Mouse (Mus musculus) liver, embryonic 14.5 days (tissue): Measurements from ENCODE around the gene Slc36a4. TPM values are rescaled to one million over a fixed set of nuclear protein-coding genes. Genes with fewer than 3 reads are reported as not detected.
A peak's percentile ranks its signal among the peaks of the same experiment; 100 is the strongest.

ENCODE experiments used
- ATAC-seq: fragments of 200-750 bp; cut with Nextera tagmentation; 2 replicates; pipeline ENCODE4 v1.8.0; 2017; ENCODE audit warnings: moderate number of reproducible peaks, mild to moderate bottlenecking, moderate library complexity; ENCODE audit not compliant: insufficient read depth
- DNase-seq, 3 experiments: peaks; one replicate each; pipeline ENCODE4 v3.0.0-alpha.2; 2012 to 2013; ENCODE audit warnings: low read depth in 3 of 3, low spot score in 3 of 3
- H3K27ac ChIP-seq: fragments of 300-500 bp; sonication (generic); 2 replicates; pipeline ENCODE4 v1.5.1; 2014; ENCODE audit warnings: moderate library complexity, mild to moderate bottlenecking, control low read depth, inconsistent platforms
- H3K27me3 ChIP-seq: fragments of 300-500 bp; sonication (generic); 2 replicates; pipeline ENCODE4 v1.6.1; 2014; ENCODE audit warnings: mild to moderate bottlenecking, low read length, moderate library complexity; ENCODE audit not compliant: control insufficient read depth, insufficient read depth
- H3K36me3 ChIP-seq: fragments of 300-500 bp; sonication (generic); replicated peaks from 2 replicates; pipeline ENCODE4 v1.6.1; 2014; ENCODE audit warnings: low read depth; ENCODE audit not compliant: control insufficient read depth, insufficient read depth
- H3K4me1 ChIP-seq, 2 experiments: fragments of 200-500 bp in 1 of 2; fragments of 300-500 bp in 1 of 2; sonication (generic) in 1 of 2; replicated peaks; 2 replicates each; pipeline ENCODE4 v1.6.1; 2012 to 2014; ENCODE audit warnings: antibody characterized with exemption in 1 of 2, inconsistent platforms in 1 of 2, low read length in 1 of 2; ENCODE audit not compliant: control insufficient read depth in 2 of 2, insufficient read depth in 2 of 2
- H3K4me2 ChIP-seq: fragments of 300-500 bp; sonication (generic); 2 replicates; pipeline ENCODE4 v1.6.1; 2014; ENCODE audit warnings: low read depth, mild to moderate bottlenecking, control low read depth, moderate library complexity
- H3K4me3 ChIP-seq, 2 experiments: fragments of 200-500 bp in 1 of 2; fragments of 300-500 bp in 1 of 2; sonication (generic) in 1 of 2; 2 replicates each; pipeline ENCODE4 v1.5.1; 2012 to 2014; ENCODE audit warnings: low read depth in 2 of 2, low read length in 2 of 2, mild to moderate bottlenecking in 2 of 2, control low read depth in 1 of 2, inconsistent platforms in 1 of 2, moderate library complexity in 1 of 2; ENCODE audit not compliant: insufficient read depth in 1 of 2
- H3K9ac ChIP-seq: fragments of 300-500 bp; sonication (generic); replicated peaks from 2 replicates; pipeline ENCODE4 v1.6.1; 2014; ENCODE audit warnings: mild to moderate bottlenecking, control low read depth, moderate library complexity
- H3K9me3 ChIP-seq: fragments of 300-500 bp; sonication (generic); 2 replicates; pipeline ENCODE4 v1.6.1; 2016; ENCODE audit warnings: low read length, mixed read lengths; ENCODE audit not compliant: control insufficient read depth
- CTCF ChIP-seq: IDR thresholded peaks from 2 replicates; pipeline ENCODE4 v1.5.1; 2016; ENCODE audit warnings: antibody characterized with exemption, low read depth, control low read depth
- EP300 ChIP-seq: IDR thresholded peaks from 2 replicates; pipeline ENCODE4 v1.6.1; 2016; ENCODE audit warnings: antibody characterized with exemption, low read depth
- WGBS: fragments of 180-500 bp; shearing (Covaris S2); extraction: QIAGEN DNeasy Blood & Tissue Kit; methylation state at CpG from one replicate; pipeline ENCODE4 v1.1.7; 2014; ENCODE audit not compliant: insufficient replicate concordance; 5-methylcytosine and 5-hydroxymethylcytosine counted together
- polyA plus RNA-seq, 2 experiments: library from polyadenylated mRNA; depleted of rRNA in 1 of 2; stranded (reverse) in 1 of 2; unstranded in 1 of 2; fragments of >200 nt; fragmentation: Nextera tagmentation in 1 of 2; extraction: Ambion mirVana in 1 of 2; gene quantifications; 2 replicates each; pipeline versions ENCODE4 v1.2.1 to v1.2.3; 2012 to 2014

The Slc36a4 gene
- polyA plus RNA-seq (2012; rRNA removed) (0.61 and 0.66 TPM in 2 replicates), polyA plus RNA-seq (2014; fragmentation: Nextera tagmentation; extraction: Ambion mirVana) (1.6 and 1.8 TPM in 2 replicates)

DNA sequence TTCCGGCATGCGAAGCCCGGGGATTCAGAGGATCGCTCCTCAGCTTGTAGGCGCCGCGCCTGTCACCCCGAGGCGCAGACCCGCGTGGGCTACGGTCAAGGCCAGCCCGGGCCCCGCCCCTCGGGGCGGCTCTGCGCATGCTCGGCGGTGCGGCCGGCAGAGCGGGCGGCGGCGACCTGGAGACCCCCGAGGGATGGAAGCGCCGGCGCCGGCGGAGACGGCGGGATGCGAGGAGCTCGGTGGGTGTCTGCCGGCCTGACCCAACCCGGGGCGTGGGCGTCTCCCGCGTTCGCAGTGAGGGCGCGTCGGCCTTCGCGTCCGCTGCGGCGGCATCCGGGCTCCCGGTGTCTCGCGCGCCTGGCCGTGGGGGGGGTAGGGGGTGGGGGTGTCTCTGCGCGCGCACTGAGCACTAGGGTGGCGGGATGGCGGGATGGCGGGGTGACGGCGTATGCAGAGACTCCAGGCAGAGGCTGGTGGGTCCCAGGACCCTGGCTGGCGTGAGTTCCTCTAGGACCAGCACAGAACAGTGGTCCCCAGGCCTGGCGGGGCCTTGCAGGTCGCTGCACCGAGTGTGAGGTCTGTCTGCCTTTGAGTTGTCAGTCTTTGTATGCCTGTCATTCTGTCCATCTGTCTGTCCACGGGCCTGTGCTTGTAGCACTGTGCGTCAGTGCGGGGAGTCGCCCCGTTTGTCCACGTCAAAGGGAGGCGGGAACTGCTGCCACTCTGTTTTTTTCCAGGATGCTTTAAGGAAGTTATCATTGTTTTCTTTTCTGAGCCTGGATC is at the start of gene Slc36a4:
TSS of gene Slc36a4 (plus strand) at position 140 of the 783 bp plus-strand sequence.
- Histone ChIP-seq H3K36me3 (no peaks in the 10 kb centered on the region), H3K4me2 (peak within 1 kb of the TSS; percentile 66), H3K4me1 (peaks cover 0 to 4% of the 10 kb centered on the region in 2 experiments; a peak in 2 of 4 replicates), H3K27me3 (no peaks in the 10 kb centered on the region; the same call in 1 of the 2 replicates), H3K9ac (peak within 1 kb of the TSS; percentile 40; the same call in 1 of the 2 replicates), H3K9me3 (no peaks in the 10 kb centered on the region), H3K4me3 (peak within 1 kb of the TSS; percentile 55 to 63), H3K27ac (no peak within 1 kb of the TSS)
- ATAC-seq (peak; percentile 72), DNase-seq (peak in 2 of 3 experiments; percentile 9)
- 1% methylated on average over 69 of the region's 75 CpGs for WGBS
- TF ChIP-seq CTCF (no peak), EP300 (no peak)

GRCm38 (mm10) chr9:15664606-15665005 is 44.9 kb upstream of the Slc36a4 start:
- DNase-seq (no peak), ATAC-seq (no peak)
- Histone ChIP-seq H3K27me3 (no peaks in the 10 kb centered on the region), H3K9ac (no peak overlapping the region), H3K36me3 (no peaks in the 10 kb centered on the region), H3K4me2 (no peak overlapping the region), H3K4me1 (no peaks in the 10 kb centered on the region), H3K9me3 (no peaks in the 10 kb centered on the region), H3K4me3 (no peak overlapping the region), H3K27ac (no peak overlapping the region)
- TF ChIP-seq EP300 = no peak
- no peak for TF ChIP-seq CTCF
- 57% methylated on average over 7 of the region's 7 CpGs for WGBS

DNA sequence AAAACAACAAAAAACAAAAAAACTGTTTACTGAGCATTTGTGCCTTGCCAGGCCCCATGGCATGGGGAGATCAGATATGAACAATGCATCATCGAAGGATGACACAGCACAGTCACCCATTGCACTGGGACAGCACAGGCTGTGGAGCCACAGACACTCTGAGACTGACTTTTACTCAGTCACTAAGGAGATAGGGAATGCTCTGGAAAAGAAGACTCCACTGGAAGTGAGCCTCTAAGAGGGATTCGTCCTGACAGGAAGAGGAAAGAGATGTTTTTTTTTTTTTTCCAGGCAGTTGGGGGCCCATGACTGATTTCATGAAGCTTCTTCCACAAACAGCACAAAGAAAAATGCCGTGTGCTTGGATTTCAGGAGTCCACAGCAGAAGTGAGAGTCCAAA is 40.1 kb upstream of the Slc36a4 start:
- Histone ChIP-seq H3K4me3 (no peak overlapping the region), H3K9ac (no peak overlapping the region), H3K4me2 (no peak overlapping the region), H3K9me3 (no peaks in the 10 kb centered on the region), H3K27ac (no peak overlapping the region), H3K36me3 (no peaks in the 10 kb centered on the region), H3K27me3 (no peaks in the 10 kb centered on the region), H3K4me1 (peaks cover 0 to 2% of the 10 kb centered on the region in 2 experiments; a peak in 1 of 4 replicates)
- no peak for DNase-seq
- no peak for ATAC-seq
- WGBS = 27% methylated on average over 3 of the region's 3 CpGs
- TF ChIP-seq EP300 = no peak
- TF ChIP-seq CTCF = no peak

DNA sequence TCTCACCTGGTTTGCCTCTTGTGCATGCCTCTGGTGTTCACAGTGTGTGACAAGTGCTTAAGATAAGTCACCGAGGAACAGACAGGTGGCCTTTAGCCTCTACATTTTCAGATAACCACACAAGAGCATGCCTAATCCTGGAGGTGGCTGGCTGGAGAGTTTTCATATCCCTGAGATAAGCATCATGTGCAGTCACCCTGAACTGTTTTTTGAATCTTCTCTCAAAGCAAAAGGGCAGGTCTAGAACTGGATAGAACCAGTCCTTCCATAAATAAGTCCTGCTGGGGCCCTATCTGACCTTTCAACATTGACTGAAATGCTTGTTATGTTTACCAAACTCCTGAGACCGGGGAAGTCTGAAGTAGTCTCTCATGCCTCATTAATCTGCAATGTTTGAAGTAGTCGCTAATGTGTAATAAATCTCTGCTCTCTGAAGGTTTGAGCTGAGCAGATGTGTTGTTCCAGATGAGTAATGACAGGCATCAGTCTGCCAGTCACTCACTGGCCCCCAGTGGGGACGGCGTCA is 39.5 kb upstream of the Slc36a4 start:
- H3K27me3 ChIP-seq = no peaks in the 10 kb centered on the region
- no peaks in the 10 kb centered on the region for H3K36me3 ChIP-seq
- no peaks in the 10 kb centered on the region for H3K9me3 ChIP-seq
- WGBS = 49% methylated on average over 5 of the region's 5 CpGs
- peaks cover 0 to 2% of the 10 kb centered on the region in 2 experiments; a peak in 1 of 4 replicates for H3K4me1 ChIP-seq
- ATAC-seq (no peak), DNase-seq (no peak)
- no peak overlapping the region for H3K9ac ChIP-seq
- TF ChIP-seq CTCF (no peak), EP300 (no peak)
- no peak overlapping the region for H3K4me2 ChIP-seq
- H3K4me3 ChIP-seq = no peak overlapping the region
- H3K27ac ChIP-seq = no peak overlapping the region

DNA sequence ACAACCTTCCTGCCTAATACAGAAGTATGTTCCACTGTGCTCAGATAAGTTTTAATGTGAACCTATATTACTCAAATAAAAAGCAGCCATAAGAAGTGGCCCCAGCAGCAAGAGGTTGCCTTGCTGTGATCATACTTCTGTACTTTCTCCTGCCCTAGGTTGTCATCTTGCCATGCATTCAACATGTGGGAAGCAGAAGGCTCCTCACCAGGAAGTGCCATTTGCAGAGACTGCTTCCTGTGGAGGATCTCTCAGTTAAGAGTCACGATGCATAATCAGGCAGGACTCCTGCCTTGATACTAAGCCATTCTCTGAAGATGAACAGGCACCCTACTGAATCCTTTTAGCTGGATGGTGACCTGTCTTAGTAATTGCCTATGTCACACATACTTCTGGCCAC is 37.3 kb upstream of the Slc36a4 start:
- DNase-seq (no peak), ATAC-seq (no peak)
- Histone ChIP-seq H3K27me3 (no peaks in the 10 kb centered on the region), H3K4me3 (no peak overlapping the region), H3K9ac (no peak overlapping the region), H3K36me3 (no peaks in the 10 kb centered on the region), H3K4me2 (no peak overlapping the region), H3K9me3 (no peaks in the 10 kb centered on the region), H3K27ac (no peak overlapping the region), H3K4me1 (peaks cover 0 to 2% of the 10 kb centered on the region in 2 experiments; a peak in 1 of 4 replicates)
- TF ChIP-seq CTCF (no peak), EP300 (no peak)
- WGBS = 3% methylated on average over 1 of the region's 1 CpGs
